ENCODE assay signal across 11 mouse cellular contexts in the genomic region with DNA sequence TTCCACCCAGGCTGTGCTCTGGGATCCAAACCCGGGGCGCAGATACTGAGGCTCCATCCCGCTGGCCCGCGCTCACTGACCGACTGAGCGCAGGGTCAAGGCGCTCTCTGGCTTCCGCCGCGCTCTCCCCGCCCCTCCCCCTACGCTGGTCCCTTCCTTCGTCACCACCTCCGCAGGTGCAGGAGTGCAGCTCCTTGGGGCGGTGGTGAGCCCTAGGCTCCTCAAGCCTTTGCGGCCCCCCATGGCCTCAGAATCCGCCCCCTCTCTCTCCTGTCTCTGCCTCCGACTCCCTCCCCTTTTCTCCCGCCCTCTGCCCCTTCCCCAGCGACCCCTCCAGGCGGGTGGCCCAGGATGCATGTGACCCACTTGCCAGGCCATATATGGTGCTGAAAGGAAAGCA. TPM values are rescaled to one million over a fixed set of nuclear protein-coding genes. Genes with fewer than 3 reads are reported as not detected.
DNase-seq lines count a peak whose midpoint lies in the region; ATAC-seq and TF ChIP-seq lines count a peak whose summit lies in the region.
"Not testable (repeated sequence)": the region's sequence is repeated elsewhere in the genome, so short reads cannot be mapped to it uniquely, and the experiment has no call there.
"Had no signal": no experiment of that assay in that cellular context is flagged by ENCODE, and none has a peak within 500 bp of the region (broad histone marks: within the 10 kb centered on the region; RNA-seq: fewer than 3 reads in every experiment).

A gene (minus strand): TSS at position 142 of the 400 bp plus-strand sequence.

- peak within 1 kb of the TSS; percentile 66 for H3K4me2 ChIP-seq in embryonic facial prominence, embryonic 12.5 days (replicated peaks)
- H3K4me2 ChIP-seq in hindbrain, embryonic 16.5 days (ENCODE audit: low read length): peak within 1 kb of the TSS; percentile 68
- not testable (repeated sequence) for H3K4me2 ChIP-seq in liver, postnatal 0 days (ENCODE audit: low read depth, low read length)
- peak within 1 kb of the TSS; percentile 44 for H3K4me2 ChIP-seq in stomach, postnatal 0 days (replicated peaks; ENCODE audit: low read depth)

- peak; percentile 14 for DNase-seq in R1 (ENCODE audit: low read depth, low spot score)
- DNase-seq in heart, embryonic 10.5 days (ENCODE audit: low spot score); layer of hippocampus, adult 2 months (ENCODE audit: low spot score in 2 of 2): not testable (repeated sequence)
- peak; percentile 8 for DNase-seq in liver, postnatal 0 days
- DNase-seq in neural tube, embryonic 10.5 days (ENCODE audit: extremely low spot score, low spot score): peak; percentile 16
- peak; percentile 15 for DNase-seq in stomach, postnatal 0 days (ENCODE audit: low spot score)

- H3K9ac ChIP-seq in embryonic facial prominence, embryonic 12.5 days: 0 out of 2 replicates have a peak within 1 kb of the TSS, but pooled peaks have one; percentile 27
- H3K9ac ChIP-seq in hindbrain, embryonic 16.5 days (ENCODE audit: low read depth, low read length): peak within 1 kb of the TSS; percentile 70
- not testable (repeated sequence) for H3K9ac ChIP-seq in liver, postnatal 0 days (replicated peaks); stomach, postnatal 0 days (ENCODE audit: low read length)

- not testable (repeated sequence) for TF ChIP-seq CTCF in layer of hippocampus, adult 2 months (conservative IDR thresholded peaks at IDR 0.05); liver, postnatal 0 days (IDR thresholded peaks at IDR 0.05; ENCODE audit: low read depth); stomach, postnatal 0 days (IDR thresholded peaks at IDR 0.05; ENCODE audit: low read depth)

- H3K27ac ChIP-seq in embryonic facial prominence, embryonic 12.5 days; heart, embryonic 10.5 days; layer of hippocampus, adult 2 months; liver, postnatal 0 days (ENCODE audit: low read depth); stomach, postnatal 0 days (replicated peaks): not testable (repeated sequence)
- H3K27ac ChIP-seq in hindbrain, embryonic 16.5 days (ENCODE audit: low read depth, low read length): peak within 1 kb of the TSS; percentile 29; the same call in 1 of the 2 replicates

- H3K4me3 ChIP-seq in embryonic facial prominence, embryonic 12.5 days: peak within 1 kb of the TSS; percentile 35
- H3K4me3 ChIP-seq in heart, embryonic 10.5 days: peak within 1 kb of the TSS; percentile 52
- peak within 1 kb of the TSS; percentile 48 for H3K4me3 ChIP-seq in hindbrain, embryonic 16.5 days (ENCODE audit: low read length)
- peak within 1 kb of the TSS; percentile 24; the same call in 1 of the 2 replicates for H3K4me3 ChIP-seq in layer of hippocampus, adult 2 months
- not testable (repeated sequence) for H3K4me3 ChIP-seq in liver, postnatal 0 days (ENCODE audit: low read depth, low read length)
- H3K4me3 ChIP-seq in stomach, postnatal 0 days (ENCODE audit: low read depth, low read length): peak within 1 kb of the TSS; percentile 20

- 0% methylated on average over 16 of the region's 22 CpGs for WGBS in embryonic facial prominence, embryonic 12.5 days
- WGBS in heart, embryonic 10.5 days: 3% methylated on average over 19 of the region's 22 CpGs
- 4% methylated on average over 8 of the region's 22 CpGs for WGBS in hindbrain, embryonic 16.5 days
- 12% methylated on average over 7 of the region's 22 CpGs for WGBS in liver, postnatal 0 days (ENCODE audit: insufficient replicate concordance)
- WGBS in stomach, postnatal 0 days: 2% methylated on average over 12 of the region's 22 CpGs

- not testable (repeated sequence) for ATAC-seq in embryonic facial prominence, embryonic 12.5 days (ENCODE audit: insufficient number of reproducible peaks, insufficient read depth, low FRiP score, low TSS enrichment); liver, postnatal 0 days; stomach, postnatal 0 days (ENCODE audit: low FRiP score, low TSS enrichment)
- ATAC-seq in hindbrain, embryonic 16.5 days: peak; percentile 82

- H3K4me1 ChIP-seq in embryonic facial prominence, embryonic 12.5 days; heart, embryonic 10.5 days; hindbrain, embryonic 16.5 days (ENCODE audit: control insufficient read depth, insufficient read depth, low read depth, low read length); liver, postnatal 0 days (ENCODE audit: insufficient read depth); stomach, postnatal 0 days (replicated peaks; ENCODE audit: control insufficient read depth, insufficient read depth): not testable (repeated sequence)

- H3K9me3 ChIP-seq in embryonic facial prominence, embryonic 12.5 days; heart, embryonic 10.5 days; hindbrain, embryonic 16.5 days (ENCODE audit: control insufficient read depth, low read length); liver, postnatal 0 days (ENCODE audit: low read length); stomach, postnatal 0 days (ENCODE audit: control insufficient read depth, low read length): not testable (repeated sequence)

- not testable (repeated sequence) for H3K27me3 ChIP-seq in embryonic facial prominence, embryonic 12.5 days; heart, embryonic 10.5 days (ENCODE audit: insufficient read depth, poor library complexity, severe bottlenecking); hindbrain, embryonic 16.5 days (replicated peaks; ENCODE audit: control insufficient read depth, insufficient read depth, low read length); liver, postnatal 0 days (ENCODE audit: insufficient read depth, low read length); stomach, postnatal 0 days (ENCODE audit: control insufficient read depth, insufficient read depth, low read length)

- TF ChIP-seq EP300 in liver, postnatal 0 days (IDR thresholded peaks at IDR 0.05; ENCODE audit: low read depth); stomach, postnatal 0 days (optimal IDR thresholded peaks at IDR 0.05): not testable (repeated sequence)

- H3K36me3 ChIP-seq in embryonic facial prominence, embryonic 12.5 days; heart, embryonic 10.5 days; hindbrain, embryonic 16.5 days (ENCODE audit: control insufficient read depth, insufficient read depth, low read length); liver, postnatal 0 days (replicated peaks; ENCODE audit: insufficient read depth, low read length); stomach, postnatal 0 days (ENCODE audit: control insufficient read depth, insufficient read depth, low read length): not testable (repeated sequence)

RNA-seq across cellular contexts. Expression of the gene that starts here (rescaled TPM):
- 0.26 TPM in 1 of 2 replicates, not detected in the other for polyA plus RNA-seq in embryonic facial prominence, embryonic 12.5 days (2016; fragmentation: Nextera tagmentation; extraction: Ambion mirVana)
- 0.23 TPM in 1 of 2 replicates, not detected in the other for polyA plus RNA-seq in heart, embryonic 10.5 days (2016; fragmentation: Nextera tagmentation; extraction: Ambion mirVana)
- polyA plus RNA-seq in hindbrain, embryonic 16.5 days (2015; fragmentation: Nextera tagmentation; extraction: Ambion mirVana): 1.7 and 2.3 TPM in 2 replicates
- total RNA-seq in layer of hippocampus, adult 2 months (2021): 1 to 10 TPM in 1 of 2 experiments, under 1 TPM in 1; 0.92 to 1.3 TPM
- not detected in 2 replicates for polyA plus RNA-seq in liver, postnatal 0 days (2015; fragmentation: Nextera tagmentation; extraction: Ambion mirVana)
- 0.11 and 0.25 TPM in 2 replicates for polyA plus RNA-seq in stomach, postnatal 0 days (2015; fragmentation: Nextera tagmentation; extraction: Ambion mirVana)
- total RNA-seq: adrenal gland, adult 2 months; megakaryocyte, adult 5-6 weeks had no signal
- polyA plus RNA-seq: spleen, adult 2 months had no signal

Comparison
In these comparisons a context has a peak if more than half of its experiments do, and no peak if none do; other contexts are left out.
1. Peak in DNase-seq in liver, postnatal 0 days; RNA of the gene not detected or under 1 TPM.
2. Peak in DNase-seq, H3K4me3 ChIP-seq and H3K4me2 ChIP-seq in stomach, postnatal 0 days; RNA of the gene not detected or under 1 TPM.